Mouse (Mus musculus) hindbrain, embryonic 14.5 days (tissue): Measurements from ENCODE around the gene Slc6a4. TPM values are rescaled to one million over a fixed set of nuclear protein-coding genes. Genes with fewer than 3 reads are reported as not detected.

Source experiments
- ATAC-seq: fragments of 200-750 bp; cut with Nextera tagmentation; 2 replicates; pipeline ENCODE4 v1.8.0; 2017; ENCODE audit warnings: moderate number of reproducible peaks, mild to moderate bottlenecking, moderate TSS enrichment, moderate library complexity; ENCODE audit not compliant: low FRiP score
- DNase-seq: peaks from one replicate; pipeline ENCODE4 v3.0.0-alpha.2; 2015; ENCODE audit warnings: low spot score
- H3K27ac ChIP-seq: fragments of 300-500 bp; sonication (generic); 2 replicates; pipeline ENCODE4 v1.5.1; 2014; ENCODE audit warnings: mild to moderate bottlenecking, moderate library complexity
- H3K27me3 ChIP-seq: fragments of 300-500 bp; sonication (generic); 2 replicates; pipeline ENCODE4 v1.6.1; 2014; ENCODE audit warnings: mild to moderate bottlenecking, low read length, mixed read lengths; ENCODE audit not compliant: control insufficient read depth, insufficient read depth
- H3K36me3 ChIP-seq: fragments of 300-500 bp; sonication (generic); replicated peaks from 2 replicates; pipeline ENCODE4 v1.6.1; 2014; ENCODE audit not compliant: control insufficient read depth, insufficient read depth
- H3K4me1 ChIP-seq: fragments of 300-500 bp; sonication (generic); replicated peaks from 2 replicates; pipeline ENCODE4 v1.6.1; 2014; ENCODE audit warnings: antibody characterized with exemption, low read length, mixed read lengths; ENCODE audit not compliant: control insufficient read depth, insufficient read depth
- H3K4me2 ChIP-seq: fragments of 300-500 bp; sonication (generic); replicated peaks from 2 replicates; pipeline ENCODE4 v1.6.1; 2014; ENCODE audit warnings: mild to moderate bottlenecking, moderate library complexity
- H3K4me3 ChIP-seq: fragments of 300-500 bp; sonication (generic); replicated peaks from 2 replicates; pipeline ENCODE4 v1.5.1; 2014; ENCODE audit warnings: mild to moderate bottlenecking, low read length
- H3K9ac ChIP-seq: fragments of 300-500 bp; sonication (generic); 2 replicates; pipeline ENCODE4 v1.6.1; 2014
- H3K9me3 ChIP-seq: fragments of 300-500 bp; sonication (generic); 2 replicates; pipeline ENCODE4 v1.6.1; 2016; ENCODE audit warnings: low read length; ENCODE audit not compliant: control insufficient read depth
- WGBS: fragments of 180-500 bp; shearing (Covaris S2); extraction: QIAGEN DNeasy Blood & Tissue Kit; methylation state at CpG from one replicate; pipeline ENCODE4 v1.1.7; 2014; 5-methylcytosine and 5-hydroxymethylcytosine counted together
- polyA plus RNA-seq: library from polyadenylated mRNA; unstranded; fragments of >200 nt; fragmentation: Nextera tagmentation; extraction: Ambion mirVana; gene quantifications from 2 replicates; pipeline ENCODE4 v1.2.1, GENCODE M21; 2014

Gene Slc6a4
- polyA plus RNA-seq, 1 experiment from 2014 or later, result 7.5 TPM

DNA sequence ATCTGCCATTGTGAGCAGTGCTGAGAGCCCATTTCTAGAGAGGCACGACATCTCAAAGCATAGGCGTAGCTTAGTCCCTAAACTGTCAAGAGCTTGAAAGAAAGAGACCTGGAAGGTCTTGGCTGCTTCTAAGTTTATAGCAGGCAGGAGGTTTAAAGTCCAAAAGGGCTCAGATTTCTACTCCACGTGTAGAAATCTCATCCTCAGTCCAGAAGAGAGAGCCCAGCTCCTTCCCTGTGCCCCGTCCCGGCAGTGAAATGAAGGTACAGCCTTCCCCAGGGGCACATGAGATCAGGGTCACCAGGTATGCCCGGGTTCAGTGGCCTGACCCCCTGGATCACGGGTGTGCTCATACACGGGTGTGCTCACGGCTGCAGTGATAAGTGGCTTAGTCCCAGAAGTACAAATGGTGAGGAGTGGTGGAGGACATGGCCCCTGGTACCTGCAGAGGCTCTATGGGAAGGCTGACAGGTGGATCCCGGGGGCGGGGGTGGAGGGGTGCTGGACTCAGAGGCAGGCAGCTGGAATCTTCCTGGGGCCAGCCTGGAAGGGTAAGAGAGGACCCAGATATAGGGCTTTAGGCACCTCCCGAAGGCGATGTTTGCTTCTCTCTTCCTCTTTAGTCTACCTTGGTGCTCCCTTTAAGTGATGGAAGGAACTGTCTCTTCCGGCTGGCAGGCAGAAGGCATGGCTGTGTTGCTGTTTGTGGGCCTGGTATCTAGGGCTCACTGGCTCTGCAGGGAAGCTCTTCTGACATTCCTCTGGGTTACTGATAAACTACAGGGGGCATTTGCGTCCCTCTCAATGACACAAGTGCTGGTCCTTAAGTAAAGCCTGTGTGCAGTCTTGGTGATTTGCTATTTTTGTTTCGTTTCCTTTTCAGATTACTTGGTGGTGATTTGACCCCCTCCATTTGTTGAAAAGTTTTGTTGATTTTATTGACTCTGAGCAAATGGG, 10.9 kb downstream of the Slc6a4 start:
- H3K9me3 ChIP-seq, result no peaks in the 10 kb centered on the region
- no peak for ATAC-seq
- H3K4me1 ChIP-seq, result no peaks in the 10 kb centered on the region
- H3K27ac ChIP-seq, result no peak overlapping the region
- no peak overlapping the region for H3K4me3 ChIP-seq
- 80% methylated on average over 16 of the region's 16 CpGs for WGBS
- no peaks in the 10 kb centered on the region for H3K27me3 ChIP-seq
- no peak overlapping the region for H3K9ac ChIP-seq
- H3K4me2 ChIP-seq, result no peak overlapping the region
- no peaks in the 10 kb centered on the region for H3K36me3 ChIP-seq
- no peak for DNase-seq

- Histone ChIP-seq H3K36me3 (no peaks in the 10 kb centered on the region), H3K4me3 (no peak overlapping the region), H3K9ac (no peak overlapping the region), H3K27ac (no peak overlapping the region), H3K27me3 (no peaks in the 10 kb centered on the region), H3K4me1 (no peaks in the 10 kb centered on the region), H3K4me2 (no peak overlapping the region), H3K9me3 (no peaks in the 10 kb centered on the region)
- 83% methylated on average over 10 of the region's 10 CpGs for WGBS
- DNase-seq, result no peak
- no peak for ATAC-seq
Observed at GRCm38 (mm10) chr11:77010762-77011475, 12.5 kb downstream of the Slc6a4 start.

DNA sequence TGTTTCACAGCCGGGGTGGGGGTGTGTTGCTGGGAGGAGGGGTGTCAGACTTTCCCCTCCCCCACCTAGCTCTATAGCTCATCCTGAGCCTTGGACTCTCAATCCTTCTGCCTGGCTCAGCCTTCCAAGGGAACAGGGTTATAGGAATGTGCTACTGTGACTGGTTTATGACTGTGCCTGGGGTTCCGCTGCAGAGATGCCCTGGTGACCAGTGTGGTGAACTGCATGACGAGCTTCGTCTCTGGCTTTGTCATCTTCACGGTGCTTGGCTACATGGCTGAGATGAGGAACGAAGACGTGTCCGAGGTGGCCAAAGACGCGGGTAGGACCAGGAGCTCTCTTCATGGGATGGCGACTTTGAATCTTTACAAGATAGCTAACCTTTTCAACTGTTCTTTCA, 19.6 kb downstream of the Slc6a4 start:
- Histone ChIP-seq H3K9ac (no peak overlapping the region), H3K4me1 (no peaks in the 10 kb centered on the region), H3K9me3 (no peaks in the 10 kb centered on the region), H3K27me3 (no peaks in the 10 kb centered on the region), H3K36me3 (no peaks in the 10 kb centered on the region), H3K27ac (no peak overlapping the region), H3K4me3 (no peak overlapping the region), H3K4me2 (no peak overlapping the region)
- DNase-seq, result no peak
- 78% methylated on average over 11 of the region's 11 CpGs for WGBS
- ATAC-seq, result no peak

GRCm38 (mm10) chr11:77019539-77019938, 21.1 kb downstream of the Slc6a4 start:
- ATAC-seq, result no peak
- H3K27me3 ChIP-seq, result no peaks in the 10 kb centered on the region
- 85% methylated on average over 8 of the region's 8 CpGs for WGBS
- H3K9me3 ChIP-seq, result no peaks in the 10 kb centered on the region
- H3K36me3 ChIP-seq, result no peaks in the 10 kb centered on the region
- no peak overlapping the region for H3K9ac ChIP-seq
- no peak for DNase-seq
- H3K4me1 ChIP-seq, result no peaks in the 10 kb centered on the region
- no peak overlapping the region for H3K27ac ChIP-seq
- H3K4me3 ChIP-seq, result no peak overlapping the region
- no peak overlapping the region for H3K4me2 ChIP-seq

DNA sequence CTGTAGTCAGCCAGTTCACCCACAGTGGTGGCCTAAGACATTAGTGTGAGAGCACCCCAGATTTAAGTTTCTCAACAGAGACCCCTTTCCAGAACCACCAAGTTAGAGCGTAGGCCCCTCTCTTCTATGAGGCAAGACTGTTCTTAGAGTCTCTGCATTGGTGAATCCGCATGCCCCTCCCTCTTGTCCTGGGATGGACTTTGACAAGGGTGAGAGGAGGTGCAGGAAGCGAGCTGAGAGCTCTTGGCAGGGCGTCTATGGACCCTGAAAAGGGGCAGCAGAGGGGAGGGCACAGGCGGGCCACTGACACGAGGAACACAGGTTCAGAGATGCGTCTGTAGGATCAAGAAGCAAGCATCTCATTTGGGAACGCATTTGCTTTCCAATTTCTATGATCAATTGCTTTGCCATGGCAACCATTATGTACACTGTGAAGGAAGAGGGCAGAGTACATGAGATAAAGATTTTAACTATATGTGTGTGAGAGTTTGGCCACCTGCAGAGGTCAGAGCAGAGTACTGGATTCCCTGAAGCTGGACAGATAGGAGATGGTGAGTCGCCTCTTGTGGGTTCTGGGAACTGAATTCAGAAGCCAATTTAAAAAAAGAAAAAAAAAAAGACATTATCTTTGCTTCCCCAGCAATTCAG, 23.5 kb downstream of the Slc6a4 start:
- Histone ChIP-seq H3K27ac (no peak overlapping the region), H3K4me3 (no peak overlapping the region), H3K4me1 (no peaks in the 10 kb centered on the region), H3K4me2 (no peak overlapping the region), H3K36me3 (no peaks in the 10 kb centered on the region), H3K9ac (no peak overlapping the region), H3K27me3 (no peaks in the 10 kb centered on the region), H3K9me3 (no peaks in the 10 kb centered on the region)
- no peak for DNase-seq
- no peak for ATAC-seq
- WGBS, result 67% methylated on average over 9 of the region's 9 CpGs

- Histone ChIP-seq H3K27me3 (no peaks in the 10 kb centered on the region), H3K4me3 (no peak overlapping the region), H3K27ac (no peak overlapping the region), H3K9ac (no peak overlapping the region), H3K4me2 (no peak overlapping the region), H3K4me1 (no peaks in the 10 kb centered on the region), H3K9me3 (no peaks in the 10 kb centered on the region), H3K36me3 (no peaks in the 10 kb centered on the region)
- 77% methylated on average over 3 of the region's 3 CpGs for WGBS
- ATAC-seq (no peak), DNase-seq (no peak)
Observed at GRCm38 (mm10) chr11:77026559-77026958, 28.2 kb downstream of the Slc6a4 start.

GRCm38 (mm10) chr11:77028157-77028556, 29.8 kb downstream of the Slc6a4 start:
- no peak overlapping the region for H3K4me3 ChIP-seq
- H3K4me1 ChIP-seq, result no peaks in the 10 kb centered on the region
- H3K9me3 ChIP-seq, result no peaks in the 10 kb centered on the region
- DNase-seq (no peak), ATAC-seq (no peak)
- H3K27me3 ChIP-seq, result no peaks in the 10 kb centered on the region
- 87% methylated on average over 3 of the region's 3 CpGs for WGBS
- H3K4me2 ChIP-seq, result no peak overlapping the region
- no peak overlapping the region for H3K27ac ChIP-seq
- no peak overlapping the region for H3K9ac ChIP-seq
- no peaks in the 10 kb centered on the region for H3K36me3 ChIP-seq

GRCm38 (mm10) chr11:77031151-77031934, 32.9 kb downstream of the Slc6a4 start:
- H3K4me1 ChIP-seq, result no peaks in the 10 kb centered on the region
- no peak overlapping the region for H3K4me2 ChIP-seq
- ATAC-seq (no peak), DNase-seq (no peak)
- no peak overlapping the region for H3K27ac ChIP-seq
- H3K9ac ChIP-seq, result no peak overlapping the region
- WGBS, result 80% methylated on average over 14 of the region's 14 CpGs
- H3K36me3 ChIP-seq, result no peaks in the 10 kb centered on the region
- H3K4me3 ChIP-seq, result no peak overlapping the region
- H3K9me3 ChIP-seq, result no peaks in the 10 kb centered on the region
- H3K27me3 ChIP-seq, result no peaks in the 10 kb centered on the region
